Mouse (Mus musculus) Patski (cell line): ENCODE data around the gene Psme2. TPM values are rescaled to one million over a fixed set of nuclear protein-coding genes. Genes with fewer than 3 reads are reported as not detected.

Experiments
- ATAC-seq: fragments of 100-300 bp; one replicate; pipeline ENCODE4 v1.8.0; 2021
- CTCF ChIA-PET: fragments of 350-600 bp; sonication (Branson Sonifier 250); formaldehyde crosslinking; loops from one replicate; lab custom pipeline; 2022; ENCODE audit warnings: inconsistent platforms; lab: Charles Lee
- POLR2A ChIA-PET: fragments of 350-600 bp; sonication (Branson Sonifier 250); formaldehyde crosslinking; loops from one replicate; lab custom pipeline; 2022; ENCODE audit warnings: antibody characterized with exemption, inconsistent platforms; lab: Charles Lee
- DNase-seq: peaks from one replicate; pipeline ENCODE4 v3.0.0-alpha.2; 2011; ENCODE audit warnings: low read depth, low spot score
- H3K27me3 ChIP-seq: fragments of 371-371 bp; one replicate; pipeline ENCODE4 v1.5.1; 2021
- CTCF ChIP-seq: fragments of 100-300 bp; IDR thresholded peaks from one replicate; pipeline ENCODE4 v1.5.1; 2021
- in situ Hi-C: fragments of 300-500 bp; cut with MboI; formaldehyde crosslinking; loops from 3 replicates; pipeline ENCODE4 v1.11.1; 2018; ENCODE audit warnings: low pct_unique_long_range_greater_than_20kb, mixed read lengths
- polyA plus RNA-seq: library from polyadenylated mRNA; unstranded; gene quantifications from one replicate; pipeline ENCODE4 v1.2.3, GENCODE M21; 2021

Gene Psme2
- 177 TPM for polyA plus RNA-seq

- H3K27me3 ChIP-seq, result no peaks in the 10 kb centered on the region
- in situ Hi-C loops, result loop anchor here (25.0 kb wide), 1 partner anchor 704 kb away; the partner anchor contains the start of genes Bcl2l2, Gm20521, Pabpn1 and Ppp1r3e
- peak; percentile 94 for DNase-seq
- peak; percentile 94 for ATAC-seq
- TF ChIP-seq CTCF, result no peak
- ChIA-PET POLR2A (interaction anchor here (1.0 to 1.5 kb wide), 4 partner anchors 12 to 34 kb away, joined by 3 to 7 read pairs (median 4); partner anchors contain the start of genes A730061H03Rik and Dcaf11), CTCF (interaction anchor here (0.7 to 1.9 kb wide), 4 partner anchors 11 to 38 kb away, joined by 3 to 8 read pairs (median 4); partner anchors contain the start of gene Psme1)
These were observed at the start of gene Psme2 for GRCm38 (mm10) chr14:55590748-55591330. Gene Psme2, minus strand, starts transcription at chr14:55591113.

- ATAC-seq (no peak), DNase-seq (no peak)
- CTCF ChIA-PET, result no interaction called here
- no peaks in the 10 kb centered on the region for H3K27me3 ChIP-seq
- POLR2A ChIA-PET, result no interaction called here
- TF ChIP-seq CTCF, result no peak
- in situ Hi-C loops, result no loop called here
These were observed 46.9 kb upstream of the Psme2 start, which contains the start of gene Gm49378 for GRCm38 (mm10) chr14:55637795-55638194. Gene Gm49378, minus strand, starts transcription at chr14:55637895.

GRCm38 (mm10) chr14:55635523-55636007 lies 44.7 kb upstream of the Psme2 start, which contains the start of gene Ipo4:
Gene Ipo4, minus strand, starts transcription at chr14:55635957.
- no peak for TF ChIP-seq CTCF
- no peak for DNase-seq
- peak; percentile 87 for ATAC-seq
- CTCF ChIA-PET, result interaction anchor here (0.9 kb wide), 1 partner anchor 9 kb away, joined by 3 read pairs; no protein-coding TSS in a partner anchor
- in situ Hi-C loops, result no loop called here
- POLR2A ChIA-PET, result interaction anchor here (0.6 to 0.9 kb wide), 2 partner anchors 24 to 111 kb away, joined by 3 to 4 read pairs; partner anchors contain the start of gene Mdp1
- H3K27me3 ChIP-seq, result no peaks in the 10 kb centered on the region

GRCm38 (mm10) chr14:55634874-55635522 lies 44.1 kb upstream of the Psme2 start:
- DNase-seq (no peak), ATAC-seq (peak; percentile 27)
- no peaks in the 10 kb centered on the region for H3K27me3 ChIP-seq
- in situ Hi-C loops, result no loop called here
- ChIA-PET CTCF (interaction anchor here (0.9 kb wide), 1 partner anchor 9 kb away, joined by 3 read pairs; no protein-coding TSS in a partner anchor), POLR2A (interaction anchor here (0.6 to 1.3 kb wide), 3 partner anchors 11 to 111 kb away, joined by 3 to 4 read pairs (median 4); partner anchors contain the start of gene Mdp1)
- TF ChIP-seq CTCF, result no peak

GRCm38 (mm10) chr14:55629312-55629711 lies 38.4 kb upstream of the Psme2 start:
- no peak for DNase-seq
- H3K27me3 ChIP-seq, result no peaks in the 10 kb centered on the region
- no peak for ATAC-seq
- in situ Hi-C loops, result no loop called here
- ChIA-PET CTCF (interaction anchor here (1.0 kb wide), 1 partner anchor 8 kb away, joined by 3 read pairs; no protein-coding TSS in a partner anchor), POLR2A (no interaction called here)
- TF ChIP-seq CTCF, result no peak

- POLR2A ChIA-PET, result no interaction called here
- CTCF ChIA-PET, result interaction anchor here (1.1 kb wide), 1 partner anchor 38 kb away, joined by 3 read pairs; the partner anchor contains the start of gene Psme2
- ATAC-seq (no peak), DNase-seq (no peak)
- in situ Hi-C loops, result no loop called here
- H3K27me3 ChIP-seq, result no peaks in the 10 kb centered on the region
- no peak for TF ChIP-seq CTCF
These were observed 37.3 kb upstream of the Psme2 start for GRCm38 (mm10) chr14:55628077-55628827.

- ChIA-PET POLR2A (interaction anchor here (0.6 kb wide), 1 partner anchor 242 kb away, joined by 3 read pairs; no protein-coding TSS in a partner anchor), CTCF (no interaction called here)
- ATAC-seq (no peak), DNase-seq (no peak)
- no peaks in the 10 kb centered on the region for H3K27me3 ChIP-seq
- in situ Hi-C loops, result loop anchor here (10.0 kb wide), 1 partner anchor 124 kb away; the partner anchor contains the start of gene Carmil3
- no peak for TF ChIP-seq CTCF
These were observed 27.7 kb upstream of the Psme2 start for GRCm38 (mm10) chr14:55618486-55619195.

- DNase-seq, result no peak
- no peak for ATAC-seq
- in situ Hi-C loops, result loop anchor here (10.0 kb wide), 1 partner anchor 123 kb away; the partner anchor contains the start of gene Carmil3
- CTCF ChIA-PET, result no interaction called here
- no peak for TF ChIP-seq CTCF
- POLR2A ChIA-PET, result no interaction called here
- no peaks in the 10 kb centered on the region for H3K27me3 ChIP-seq
These were observed 26.9 kb upstream of the Psme2 start, which contains the start of gene Rec8 for GRCm38 (mm10) chr14:55617822-55618221. Gene Rec8, plus strand, starts transcription at chr14:55618037.

GRCm38 (mm10) chr14:55616844-55617243 lies 25.9 kb upstream of the Psme2 start:
- POLR2A ChIA-PET, result no interaction called here
- DNase-seq (no peak), ATAC-seq (no peak)
- H3K27me3 ChIP-seq, result no peaks in the 10 kb centered on the region
- no peak for TF ChIP-seq CTCF
- CTCF ChIA-PET, result no interaction called here
- in situ Hi-C loops, result loop anchor here (10.0 kb wide), 1 partner anchor 122 kb away; the partner anchor contains the start of gene Carmil3
